Mouse (Mus musculus) limb, embryonic 11.5 days (tissue): ENCODE measurements at regions not wholly inside any gene's neighbourhood (a gene's known extent, or its start where the extent isn't known, plus 50 kb on each side); places are given as distances from the start of the nearest gene placed in this dataset.

Source experiments
- ATAC-seq: fragments of 200-750 bp; cut with Nextera tagmentation; 2 replicates; pipeline ENCODE4 v1.8.0; 2017; ENCODE audit warnings: low read depth; ENCODE audit not compliant: insufficient number of reproducible peaks, low FRiP score, low TSS enrichment
- DNase-seq: peaks from one replicate; pipeline ENCODE4 v3.0.0-alpha.2; 2015; ENCODE audit warnings: low spot score
- H3K27ac ChIP-seq: fragments of 300-500 bp; sonication (generic); replicated peaks from 2 replicates; pipeline ENCODE4 v1.5.1; 2014; ENCODE audit warnings: low read depth, mild to moderate bottlenecking, low read length
- H3K27me3 ChIP-seq: fragments of 300-500 bp; sonication (generic); 2 replicates; pipeline ENCODE4 v1.6.1; 2014; ENCODE audit warnings: mild to moderate bottlenecking, low read length, mixed read lengths; ENCODE audit not compliant: control insufficient read depth, insufficient read depth
- H3K36me3 ChIP-seq: fragments of 300-500 bp; sonication (generic); 2 replicates; pipeline ENCODE4 v1.6.1; 2014; ENCODE audit warnings: mild to moderate bottlenecking, low read length, moderate library complexity, mixed read lengths; ENCODE audit not compliant: control insufficient read depth, insufficient read depth
- H3K4me1 ChIP-seq: fragments of 300-500 bp; sonication (generic); 2 replicates; pipeline ENCODE4 v1.6.1; 2014; ENCODE audit warnings: low read length, mixed read lengths; ENCODE audit not compliant: control insufficient read depth, insufficient read depth
- H3K4me2 ChIP-seq: fragments of 300-500 bp; sonication (generic); 2 replicates; pipeline ENCODE4 v1.6.1; 2014; ENCODE audit warnings: low read depth, mild to moderate bottlenecking, moderate library complexity; ENCODE audit not compliant: severe bottlenecking
- H3K4me3 ChIP-seq: fragments of 300-500 bp; sonication (generic); 2 replicates; pipeline ENCODE4 v1.5.1; 2014; ENCODE audit warnings: low read depth, low read length
- H3K9ac ChIP-seq: fragments of 300-500 bp; sonication (generic); 2 replicates; pipeline ENCODE4 v1.6.1; 2014; ENCODE audit warnings: mild to moderate bottlenecking, low read length
- H3K9me3 ChIP-seq: fragments of 300-500 bp; sonication (generic); 2 replicates; pipeline ENCODE4 v1.6.1; 2016; ENCODE audit warnings: low read length; ENCODE audit not compliant: control insufficient read depth
- WGBS: fragments of 180-500 bp; shearing (Covaris S2); extraction: QIAGEN DNeasy Blood & Tissue Kit; methylation state at CpG from one replicate; pipeline ENCODE4 v1.1.7; 2014; 5-methylcytosine and 5-hydroxymethylcytosine counted together

DNA sequence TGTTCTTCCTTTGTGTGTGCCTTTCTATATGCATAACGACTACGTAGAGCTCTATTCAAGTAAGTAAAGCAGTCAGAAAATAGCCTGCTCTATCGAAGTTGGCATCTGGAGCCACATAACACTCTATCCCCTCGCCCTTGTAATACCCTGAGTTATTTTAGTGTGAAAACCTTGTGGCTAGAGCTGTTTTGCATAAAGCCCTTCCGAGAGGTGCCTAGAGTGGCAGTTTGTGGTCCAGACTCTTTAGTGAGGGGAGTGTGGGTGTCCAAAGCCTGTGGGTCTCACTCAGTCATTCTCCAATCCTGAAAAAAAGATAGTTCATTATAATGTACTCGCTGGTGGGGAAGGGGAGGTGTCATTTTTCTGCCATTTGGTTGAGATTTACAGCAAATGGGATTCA lies 855.2 kb upstream of the Car8 start:
- Histone ChIP-seq H3K27ac (no peak overlapping the region), H3K4me2 (no peak overlapping the region)

GRCm38 (mm10) chr4:9083526-9083925 lies 844.7 kb upstream of the Car8 start:
- Histone ChIP-seq H3K4me3 (no peak overlapping the region), H3K27me3 (peaks cover 8% of the 10 kb centered on the region; the same call in 1 of the 2 replicates), H3K4me1 (peaks cover 18% of the 10 kb centered on the region), H3K4me2 (no peak overlapping the region), H3K27ac (no peak overlapping the region), H3K9ac (no peak overlapping the region), H3K9me3 (no peaks in the 10 kb centered on the region), H3K36me3 (no peaks in the 10 kb centered on the region)
- DNase-seq = peak; percentile 57
- ATAC-seq = no peak
- WGBS = 52% methylated on average over 13 of the region's 13 CpGs

More for the DNA sequence above, 855.2 kb upstream of the Car8 start:
- H3K27me3 ChIP-seq = no peaks in the 10 kb centered on the region
- ATAC-seq (no peak), DNase-seq (no peak)
- H3K36me3 ChIP-seq = no peaks in the 10 kb centered on the region
- H3K4me3 ChIP-seq = no peak overlapping the region
- H3K9ac ChIP-seq = no peak overlapping the region
- WGBS = 69% methylated on average over 6 of the region's 6 CpGs
- peaks cover 9% of the 10 kb centered on the region; the same call in 1 of the 2 replicates for H3K4me1 ChIP-seq
- H3K9me3 ChIP-seq = no peaks in the 10 kb centered on the region

GRCm38 (mm10) chr4:9081701-9082562 lies 843.1 kb upstream of the Car8 start:
- H3K36me3 ChIP-seq = no peaks in the 10 kb centered on the region
- ATAC-seq (peak; percentile 41; the same call in 1 of the 2 replicates), DNase-seq (peak; percentile 42)

GRCm38 (mm10) chr4:9080821-9081493 lies 842.1 kb upstream of the Car8 start:
- H3K9ac ChIP-seq = no peak overlapping the region
- no peaks in the 10 kb centered on the region for H3K36me3 ChIP-seq
- H3K27me3 ChIP-seq = peaks cover 5% of the 10 kb centered on the region; the same call in 1 of the 2 replicates
- H3K4me3 ChIP-seq = no peak overlapping the region
- H3K27ac ChIP-seq = no peak overlapping the region
- peaks cover 18% of the 10 kb centered on the region for H3K4me1 ChIP-seq
- no peak overlapping the region for H3K4me2 ChIP-seq
- 86% methylated on average over 15 of the region's 15 CpGs for WGBS
- H3K9me3 ChIP-seq = no peaks in the 10 kb centered on the region
- DNase-seq (no peak), ATAC-seq (no peak)

More at GRCm38 (mm10) chr4:9081701-9082562, 843.1 kb upstream of the Car8 start:
- Histone ChIP-seq H3K4me1 (peaks cover 18% of the 10 kb centered on the region), H3K27ac (no peak overlapping the region), H3K27me3 (peaks cover 5% of the 10 kb centered on the region; the same call in 1 of the 2 replicates), H3K4me3 (no peak overlapping the region), H3K9me3 (no peaks in the 10 kb centered on the region), H3K9ac (no peak overlapping the region), H3K4me2 (no peak overlapping the region)
- WGBS = 38% methylated on average over 14 of the region's 14 CpGs

DNA sequence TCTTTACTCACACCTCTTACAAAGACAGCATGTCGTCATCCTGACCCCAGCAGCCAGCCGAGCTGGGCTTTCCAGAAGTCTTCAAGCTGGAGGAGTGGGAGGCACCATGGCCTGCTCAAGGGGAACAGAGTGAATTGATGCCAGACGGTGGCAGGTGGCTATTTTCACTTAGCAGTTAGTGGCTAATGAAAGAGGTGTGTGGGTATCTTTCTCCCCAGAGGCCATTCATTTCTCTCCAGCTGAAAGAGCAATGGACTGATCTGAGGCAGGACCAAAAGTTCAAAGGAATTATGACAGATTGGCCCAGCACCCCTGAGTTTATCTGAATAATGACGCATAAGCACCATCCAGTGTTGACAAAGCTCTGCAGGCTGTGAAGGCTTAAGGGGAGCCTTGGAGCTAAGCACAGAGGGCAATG lies 841.0 kb upstream of the Car8 start:
- H3K36me3 ChIP-seq = no peaks in the 10 kb centered on the region
- H3K4me2 ChIP-seq = no peak overlapping the region
- peaks cover 18% of the 10 kb centered on the region for H3K4me1 ChIP-seq
- WGBS = 8% methylated on average over 4 of the region's 4 CpGs
- no peaks in the 10 kb centered on the region for H3K9me3 ChIP-seq
- no peak overlapping the region for H3K4me3 ChIP-seq
- peaks cover 5% of the 10 kb centered on the region; the same call in 1 of the 2 replicates for H3K27me3 ChIP-seq
- no peak overlapping the region for H3K9ac ChIP-seq
- DNase-seq (peak; percentile 55), ATAC-seq (peak; percentile 33; the same call in 1 of the 2 replicates)
- H3K27ac ChIP-seq = no peak overlapping the region

GRCm38 (mm10) chr4:9074447-9074846 lies 835.6 kb upstream of the Car8 start:
- Histone ChIP-seq H3K27ac (no peak overlapping the region), H3K4me1 (no peaks in the 10 kb centered on the region), H3K4me3 (no peak overlapping the region), H3K36me3 (no peaks in the 10 kb centered on the region), H3K9me3 (no peaks in the 10 kb centered on the region), H3K27me3 (no peaks in the 10 kb centered on the region), H3K9ac (no peak overlapping the region), H3K4me2 (no peak overlapping the region)
- DNase-seq (no peak), ATAC-seq (no peak)
- 48% methylated on average over 2 of the region's 2 CpGs for WGBS

DNA sequence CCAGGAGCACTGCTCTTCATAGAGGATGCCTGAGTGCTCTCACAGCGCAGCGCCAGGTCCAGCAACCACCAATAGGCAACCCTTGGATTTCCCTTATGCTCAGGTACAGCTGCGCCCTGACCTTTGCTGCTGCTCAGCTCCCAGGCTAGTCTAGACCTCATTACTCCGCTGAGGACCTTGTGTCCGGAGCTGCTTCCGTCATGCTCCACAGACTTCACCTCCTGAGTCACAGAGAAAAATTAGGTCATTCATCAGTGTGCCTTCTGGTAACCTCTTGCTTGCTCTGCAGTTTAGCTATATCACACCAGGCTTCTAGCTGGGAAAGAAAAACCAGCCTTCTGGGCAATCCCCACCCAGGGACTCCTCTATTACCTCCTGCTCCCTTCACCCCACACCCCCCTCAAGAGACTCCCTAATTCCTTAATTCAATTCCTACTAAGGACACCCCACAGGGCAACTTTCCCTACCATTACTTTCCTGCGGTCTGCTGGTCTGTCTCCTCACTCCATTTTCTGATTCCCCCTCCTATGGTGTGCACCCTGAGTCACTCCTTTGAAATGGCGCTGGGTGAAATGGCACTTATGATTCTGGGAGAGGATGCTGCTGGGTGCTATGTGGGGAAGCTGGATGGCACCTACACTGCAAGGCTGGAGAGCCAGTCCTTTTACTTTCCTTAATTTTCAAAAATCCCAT lies 835.0 kb upstream of the Car8 start:
- Histone ChIP-seq H3K9me3 (no peaks in the 10 kb centered on the region), H3K27me3 (no peaks in the 10 kb centered on the region), H3K4me1 (no peaks in the 10 kb centered on the region), H3K27ac (no peak overlapping the region), H3K4me2 (no peak overlapping the region), H3K4me3 (no peak overlapping the region), H3K9ac (no peak overlapping the region), H3K36me3 (no peaks in the 10 kb centered on the region)
- 56% methylated on average over 8 of the region's 8 CpGs for whole genome bisulfite sequencing
- DNase-seq = no peak
- ATAC-seq = no peak

DNA sequence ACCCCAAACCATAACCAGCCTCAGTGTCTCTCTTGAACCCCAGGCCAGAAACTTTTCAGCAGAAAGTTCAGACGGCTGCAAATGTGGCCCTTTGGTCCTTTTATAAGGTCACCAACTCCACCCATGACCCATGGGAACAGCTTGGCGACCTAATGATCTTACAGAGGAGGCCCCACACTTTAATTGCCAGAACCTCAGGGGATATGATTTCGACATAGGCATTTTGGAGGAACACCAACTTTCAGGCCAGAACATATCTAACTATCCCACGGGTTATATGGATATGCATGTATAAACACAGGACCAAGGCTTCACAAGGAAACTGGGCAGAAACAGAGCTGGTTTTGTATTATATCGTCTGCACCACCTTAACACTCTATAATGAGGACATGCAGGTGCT lies 833.5 kb upstream of the Car8 start:
- DNase-seq = no peak
- Histone ChIP-seq H3K27me3 (no peaks in the 10 kb centered on the region), H3K27ac (no peak overlapping the region), H3K9me3 (no peaks in the 10 kb centered on the region), H3K4me2 (no peak overlapping the region), H3K9ac (no peak overlapping the region), H3K4me1 (no peaks in the 10 kb centered on the region), H3K4me3 (no peak overlapping the region), H3K36me3 (no peaks in the 10 kb centered on the region)
- WGBS = 61% methylated on average over 5 of the region's 5 CpGs
- no peak for ATAC-seq
